Mouse (Mus musculus): Measurements from ENCODE around the gene Chst11.

DNA sequence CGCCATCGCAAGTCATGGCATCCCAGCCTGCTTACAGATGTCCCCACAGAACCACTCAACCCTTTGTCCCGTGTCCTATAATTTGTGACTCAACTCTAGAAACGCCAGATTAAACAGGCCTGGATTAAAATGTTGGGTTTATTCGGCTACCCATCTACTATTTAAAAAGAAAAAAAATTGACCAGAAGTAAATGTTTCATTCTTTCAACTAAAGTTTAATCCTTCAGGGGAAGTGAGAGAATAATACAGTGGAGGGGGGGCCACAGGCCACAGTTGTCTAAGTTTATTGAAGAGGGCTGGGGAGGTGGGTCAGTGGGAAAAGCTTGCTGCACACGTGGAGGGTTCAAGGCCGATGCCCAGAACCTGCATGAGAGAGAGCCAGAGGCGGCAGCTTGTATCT is 173.9 kb downstream of the Chst11 start:
- no peak for TF ChIP-seq CTCF (IDR thresholded peaks at IDR 0.05)
- TF ChIP-seq EP300 (IDR thresholded peaks at IDR 0.05; ENCODE audit: insufficient read depth, low read depth, low read length) = no peak
